Mouse (Mus musculus) MEL (cell line): ENCODE data around the gene Prdm10. TPM values are rescaled to one million over a fixed set of nuclear protein-coding genes. Genes with fewer than 3 reads are reported as not detected.
A peak's percentile ranks its signal among the peaks of the same experiment; 100 is the strongest.

Experiments used
- DNase-seq: peaks from one replicate; pipeline ENCODE4 v3.0.0; 2011; ENCODE audit warnings: low read depth, low spot score
- H3K27ac ChIP-seq: 2 replicates; pipeline ENCODE4 v1.5.1; 2012; ENCODE audit warnings: low read depth, mild to moderate bottlenecking, control low read depth, low read length, moderate library complexity; ENCODE audit not compliant: control insufficient read depth
- H3K27me3 ChIP-seq, 2 experiments: fragments of 150-350 bp in 1 of 2; sonication (generic) in 1 of 2; 2 replicates each; pipeline ENCODE4 v1.6.1; 2012; ENCODE audit warnings: low read length in 2 of 2, mild to moderate bottlenecking in 2 of 2, improper control_type of control experiment in 1 of 2, moderate library complexity in 1 of 2; ENCODE audit not compliant: insufficient read depth in 2 of 2, control insufficient read depth in 1 of 2
- H3K36me3 ChIP-seq, 2 experiments: 2 replicates each; pipeline ENCODE4 v1.6.1; 2012 to 2014; ENCODE audit warnings: low read length in 2 of 2, improper control_type of control experiment in 1 of 2, inconsistent platforms in 1 of 2, mild to moderate bottlenecking in 1 of 2; ENCODE audit not compliant: insufficient read depth in 2 of 2, control insufficient read depth in 1 of 2
- H3K4me1 ChIP-seq, 2 experiments: fragments of 150-350 bp in 1 of 2; sonication (generic) in 1 of 2; 2 replicates each; pipeline ENCODE4 v1.6.1; 2012; ENCODE audit warnings: low read length in 2 of 2, improper control_type of control experiment in 1 of 2, mild to moderate bottlenecking in 1 of 2; ENCODE audit not compliant: insufficient read depth in 2 of 2, control insufficient read depth in 1 of 2
- H3K4me3 ChIP-seq, 2 experiments: fragments of 150-350 bp in 1 of 2; sonication (generic) in 1 of 2; 2 replicates each; pipeline ENCODE4 v1.5.1; 2012; ENCODE audit warnings: low read depth in 2 of 2, low read length in 2 of 2, mild to moderate bottlenecking in 2 of 2, moderate library complexity in 2 of 2, control low read depth in 1 of 2, improper control_type of control experiment in 1 of 2; ENCODE audit not compliant: control insufficient read depth in 1 of 2, insufficient read depth in 1 of 2
- H3K79me2 ChIP-seq: 2 replicates; pipeline ENCODE4 v1.6.1; 2012; ENCODE audit warnings: mild to moderate bottlenecking, low read length, moderate library complexity; ENCODE audit not compliant: control insufficient read depth, poor library complexity, insufficient read depth
- H3K9ac ChIP-seq: 2 replicates; pipeline ENCODE4 v1.6.1; 2012; ENCODE audit warnings: low read depth, mild to moderate bottlenecking, control low read depth, low read length, moderate library complexity; ENCODE audit not compliant: control insufficient read depth, poor library complexity, severe bottlenecking
- H3K9me3 ChIP-seq: fragments of 150-350 bp; sonication (generic); replicated peaks from 2 replicates; pipeline ENCODE4 v1.6.1; 2012; ENCODE audit warnings: mild to moderate bottlenecking, low read length, improper control_type of control experiment, moderate library complexity; ENCODE audit not compliant: insufficient read depth
- CHD1 ChIP-seq: IDR thresholded peaks from 2 replicates; pipeline ENCODE4 v1.6.1; 2012; ENCODE audit warnings: low read depth, mild to moderate bottlenecking, inconsistent platforms, low read length, improper control_type of control experiment
- E2F4 ChIP-seq: IDR thresholded peaks from 2 replicates; pipeline ENCODE4 v1.6.1; 2011; ENCODE audit warnings: low read depth, low read length, improper control_type of control experiment, borderline replicate concordance
- EP300 ChIP-seq, 2 experiments: IDR thresholded peaks; 2 replicates each; pipeline ENCODE4 v1.6.1; 2011; ENCODE audit warnings: improper control_type of control experiment in 2 of 2, low read length in 2 of 2, low read depth in 1 of 2, mild to moderate bottlenecking in 1 of 2
- ETS1 ChIP-seq: IDR thresholded peaks from 2 replicates; pipeline ENCODE4 v1.6.1; 2012; ENCODE audit warnings: low read depth, mild to moderate bottlenecking, inconsistent platforms, low read length, improper control_type of control experiment, moderate library complexity
- GATA1 ChIP-seq: IDR thresholded peaks from 2 replicates; pipeline ENCODE4 v1.6.1; 2011; ENCODE audit warnings: low read depth, low read length, improper control_type of control experiment
- MAX ChIP-seq: IDR thresholded peaks from 2 replicates; pipeline ENCODE4 v1.6.1; 2011; ENCODE audit warnings: low read length, improper control_type of control experiment
- MAZ ChIP-seq: IDR thresholded peaks from 2 replicates; pipeline ENCODE4 v1.6.1; 2012; ENCODE audit warnings: low read depth, mild to moderate bottlenecking, inconsistent platforms, low read length, improper control_type of control experiment
- MEF2A ChIP-seq: IDR thresholded peaks from 2 replicates; pipeline ENCODE4 v1.6.1; 2014; ENCODE audit warnings: low read depth, mild to moderate bottlenecking, inconsistent platforms, low read length, improper control_type of control experiment; ENCODE audit not compliant: poor library complexity, insufficient replicate concordance, severe bottlenecking; ENCODE audit errors: extremely low read depth
- MXI1 ChIP-seq: IDR thresholded peaks from 2 replicates; pipeline ENCODE4 v1.6.1; 2011; ENCODE audit warnings: mild to moderate bottlenecking, low read depth, low read length, improper control_type of control experiment
- POLR2AphosphoS5 ChIP-seq: IDR thresholded peaks from 2 replicates; pipeline ENCODE4 v1.6.1; 2012; ENCODE audit warnings: low read depth, borderline replicate concordance, mild to moderate bottlenecking, inconsistent platforms, low read length, moderate library complexity, mixed read lengths
- SIN3A ChIP-seq: IDR thresholded peaks from 2 replicates; pipeline ENCODE4 v1.6.1; 2012; ENCODE audit warnings: low read length, improper control_type of control experiment, inconsistent platforms
- SMC3 ChIP-seq: IDR thresholded peaks from 2 replicates; pipeline ENCODE4 v1.6.1; 2011; ENCODE audit warnings: low read depth, low read length, improper control_type of control experiment
- TAL1 ChIP-seq: IDR thresholded peaks from 2 replicates; pipeline ENCODE4 v1.6.1; 2012; ENCODE audit warnings: mild to moderate bottlenecking, inconsistent platforms, low read length, moderate library complexity, mixed read lengths
- TCF12 ChIP-seq: IDR thresholded peaks from 2 replicates; pipeline ENCODE4 v1.6.1; 2014; ENCODE audit warnings: low read depth, mild to moderate bottlenecking, inconsistent platforms, low read length, improper control_type of control experiment, moderate library complexity
- ZC3H11A ChIP-seq: IDR thresholded peaks from 2 replicates; pipeline ENCODE4 v1.6.1; 2012; ENCODE audit warnings: low read depth, mild to moderate bottlenecking, inconsistent platforms, low read length, improper control_type of control experiment
- polyA plus RNA-seq, 2 experiments: library from polyadenylated mRNA; stranded (reverse) in 1 of 2; unstranded in 1 of 2; fragments of >175 nt in 1 of 2; fragments of >200 nt in 1 of 2; gene quantifications; 2 replicates each; pipeline versions ENCODE4 v1.2.1 to v1.2.4; 2012; ENCODE audit warnings: low replicate concordance in 2 of 2, low read depth in 1 of 2; ENCODE audit not compliant: insufficient read length in 2 of 2, insufficient read depth in 1 of 2, missing spikeins in 1 of 2
- total RNA-seq: library from RNA; depleted of rRNA; stranded (reverse); fragments of 300-350 nt; gene quantifications from 2 replicates; pipeline ENCODE4 v1.2.3, GENCODE M21; 2012

Prdm10 gene
- total and polyA plus RNA-seq, 3 experiments, result 3.4 to 8.7 TPM; not detected in 1

DNA sequence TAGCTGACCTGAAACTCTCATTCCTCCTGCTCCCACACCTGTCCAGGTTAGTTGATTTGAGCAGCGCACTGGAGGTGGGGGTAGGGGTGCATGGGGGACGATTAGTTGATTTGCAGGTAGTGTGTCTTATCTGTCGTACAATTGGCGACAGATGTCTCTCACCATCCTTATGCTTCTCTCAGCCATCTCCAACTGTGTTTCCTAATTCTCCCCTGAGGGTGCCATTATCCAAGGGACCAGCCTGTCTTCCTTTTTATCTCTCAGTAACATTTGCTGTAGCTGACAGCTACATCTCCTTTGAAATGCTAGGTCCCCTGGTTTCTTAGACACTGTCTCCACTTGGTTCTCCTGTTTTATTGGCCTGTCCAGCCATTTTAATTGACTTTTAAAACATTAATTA lies 8.2 kb upstream of the Prdm10 start:
- Histone ChIP-seq H3K36me3 (peaks cover 0 to 9% of the 10 kb centered on the region in 2 experiments; a peak in 2 of 4 replicates), H3K27me3 (no peaks in the 10 kb centered on the region), H3K27ac (no peak overlapping the region), H3K9me3 (no peaks in the 10 kb centered on the region), H3K9ac (no peak overlapping the region), H3K79me2 (no peaks in the 10 kb centered on the region), H3K4me1 (peaks cover 5 to 19% of the 10 kb centered on the region in 2 experiments), H3K4me3 (no peak overlapping the region)
- TF ChIP-seq SMC3, result no peak
- TF ChIP-seq GATA1, result peak; percentile 77
- TF ChIP-seq ETS1, result 0 out of 2 replicates have a peak, but pooled peaks have one; percentile 19
- TF ChIP-seq TAL1, result peak; percentile 92
- TF ChIP-seq TCF12, result peak; percentile 82
- TF ChIP-seq EP300 (IDR thresholded peaks at IDR 0.05; ENCODE audit: low read depth in 1 of 2, low read length in 2 of 2), result peak; percentile 65 to 82
- TF ChIP-seq E2F4, result no peak
- DNase-seq, result peak; percentile 71

DNA sequence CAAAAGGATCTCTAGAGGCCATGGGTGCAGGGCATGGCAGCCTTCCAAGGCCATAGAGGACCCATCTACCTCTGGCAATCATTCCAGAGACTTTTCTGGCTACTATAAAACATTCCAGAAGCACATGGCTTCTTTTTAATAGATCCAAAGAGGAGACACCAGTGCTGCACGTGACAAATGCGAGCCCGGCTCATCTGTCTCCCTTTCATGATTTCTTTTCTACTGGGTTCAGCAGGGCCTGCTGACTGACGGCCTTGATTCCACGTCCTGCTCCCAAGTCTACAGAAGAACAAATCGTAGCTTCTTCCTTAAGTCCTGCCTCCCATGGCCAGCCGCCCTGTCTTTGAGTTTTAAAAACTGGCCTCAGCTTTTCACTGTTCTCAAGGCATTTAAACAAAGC lies 1.7 kb upstream of the Prdm10 start:
- no peak overlapping the region for H3K4me3 ChIP-seq
- no peaks in the 10 kb centered on the region for H3K9me3 ChIP-seq
- no peak for DNase-seq
- TF ChIP-seq TCF12 (no peak), MEF2A (no peak), ETS1 (no peak), MAX (no peak), ZC3H11A (no peak), POLR2AphosphoS5 (no peak), CHD1 (no peak)
- TF ChIP-seq, all 39 proteins: peak for 0
- H3K27me3 ChIP-seq, result no peaks in the 10 kb centered on the region
- peak overlapping the region; percentile 94 for H3K9ac ChIP-seq
- H3K36me3 ChIP-seq, result peaks cover 0 to 23% of the 10 kb centered on the region in 2 experiments; a peak in 2 of 4 replicates
- peak overlapping the region; percentile 94 for H3K27ac ChIP-seq
- H3K4me1 ChIP-seq, result peaks cover 9 to 17% of the 10 kb centered on the region in 2 experiments
- H3K79me2 ChIP-seq, result peaks cover 12% of the 10 kb centered on the region

DNA sequence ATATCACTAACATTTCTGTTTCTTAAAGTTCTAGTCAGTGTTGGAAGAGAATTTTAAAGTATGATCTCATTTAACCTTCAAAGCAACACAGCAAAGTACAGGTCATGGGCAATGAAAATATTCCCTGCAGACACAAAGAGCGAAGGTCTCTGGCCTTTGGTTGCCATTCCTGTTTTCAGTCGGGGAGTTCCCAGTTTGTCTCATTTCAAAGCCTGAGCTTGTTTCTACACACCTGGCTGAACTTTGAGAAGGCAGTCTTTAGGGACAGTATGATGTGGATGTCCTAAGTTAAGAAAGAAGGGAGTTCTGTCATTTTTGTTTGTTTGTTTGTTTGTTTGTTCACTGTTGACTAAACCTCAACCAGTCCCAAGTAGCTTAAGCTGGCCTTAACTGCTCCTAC lies 1.0 kb upstream of the Prdm10 start:
- Histone ChIP-seq H3K9ac (peak overlapping the region; percentile 94), H3K36me3 (peaks cover 0 to 23% of the 10 kb centered on the region in 2 experiments; a peak in 2 of 4 replicates), H3K27ac (peak overlapping the region; percentile 94), H3K4me1 (peaks cover 9 to 23% of the 10 kb centered on the region in 2 experiments), H3K79me2 (peaks cover 12% of the 10 kb centered on the region)
- TF ChIP-seq CHD1 (0 out of 2 replicates have a peak, but pooled peaks have one; percentile 68), TAL1 (no peak), MAZ (no peak), SIN3A (0 out of 2 replicates have a peak, but pooled peaks have one; percentile 26), E2F4 (0 out of 2 replicates have a peak, but pooled peaks have one; percentile 1), EP300 (IDR thresholded peaks at IDR 0.05; ENCODE audit: low read depth in 1 of 2, low read length in 2 of 2) (no peak), MXI1 (no peak)
- TF ChIP-seq, all 39 proteins: peak for 3
- no peaks in the 10 kb centered on the region for H3K9me3 ChIP-seq
- H3K4me3 ChIP-seq, result peak overlapping the region; percentile 75 to 79
- no peak for DNase-seq
- no peaks in the 10 kb centered on the region for H3K27me3 ChIP-seq
